Mouse (Mus musculus): ENCODE data around the gene Pecam1. TPM values are rescaled to one million over a fixed set of nuclear protein-coding genes. Genes with fewer than 3 reads are reported as not detected.

Pecam1 gene
- total and polyA plus RNA-seq, 3 experiments = 0.93 TPM; not detected in 2

DNA sequence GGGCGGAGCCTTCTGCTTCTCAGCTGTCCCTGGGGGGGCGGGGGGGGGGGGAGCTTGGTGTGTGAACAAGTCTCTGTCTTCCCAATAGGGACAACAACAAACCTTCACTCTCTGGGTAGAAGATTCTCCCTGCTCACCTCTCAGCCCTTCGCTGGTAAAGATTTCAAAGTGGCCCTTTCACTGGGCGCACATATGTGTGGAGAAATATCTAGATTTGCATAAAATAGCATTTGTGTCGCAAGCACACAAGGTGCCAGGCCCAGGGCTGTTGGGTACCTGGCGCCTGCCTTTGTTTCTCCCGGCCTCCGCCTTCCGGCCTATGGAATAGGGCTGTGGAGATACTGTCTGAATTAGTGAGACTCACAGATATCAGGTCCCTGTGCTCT lies 12.4 kb upstream of the Pecam1 start:
- H3K4me1 ChIP-seq (ENCODE audit: insufficient read depth, low read depth, low read length) = peaks cover 20% of the 10 kb centered on the region
- H3K36me3 ChIP-seq (replicated peaks) = peaks cover 48% of the 10 kb centered on the region
- DNase-seq (ENCODE audit: low spot score) (no peak), ATAC-seq (ENCODE audit: extremely low read depth, insufficient number of reproducible peaks, low FRiP score, poor library complexity, severe bottlenecking) (no peak)
- no peaks in the 10 kb centered on the region for H3K27me3 ChIP-seq (ENCODE audit: insufficient read depth, low read length)
- peaks cover 4% of the 10 kb centered on the region for H3K9me3 ChIP-seq (replicated peaks)
- no peak overlapping the region for H3K4me3 ChIP-seq (ENCODE audit: low read depth, low read length)
- TF ChIP-seq POLR2AphosphoS5 (IDR thresholded peaks at IDR 0.05; ENCODE audit: insufficient replicate concordance, low read depth, low read length) = no peak
- no peak for TF ChIP-seq GATA1 (IDR thresholded peaks at IDR 0.05; ENCODE audit: borderline replicate concordance, low read length)
- TF ChIP-seq CTCF (IDR thresholded peaks at IDR 0.05; ENCODE audit: low read depth, low read length) = no peak
- no peak for TF ChIP-seq TAL1 (conservative IDR thresholded peaks at IDR 0.05; ENCODE audit: low read depth, low read length)
- no peak for TF ChIP-seq GATA2 (IDR thresholded peaks at IDR 0.05; ENCODE audit: borderline replicate concordance, low read depth, low read length)

DNA sequence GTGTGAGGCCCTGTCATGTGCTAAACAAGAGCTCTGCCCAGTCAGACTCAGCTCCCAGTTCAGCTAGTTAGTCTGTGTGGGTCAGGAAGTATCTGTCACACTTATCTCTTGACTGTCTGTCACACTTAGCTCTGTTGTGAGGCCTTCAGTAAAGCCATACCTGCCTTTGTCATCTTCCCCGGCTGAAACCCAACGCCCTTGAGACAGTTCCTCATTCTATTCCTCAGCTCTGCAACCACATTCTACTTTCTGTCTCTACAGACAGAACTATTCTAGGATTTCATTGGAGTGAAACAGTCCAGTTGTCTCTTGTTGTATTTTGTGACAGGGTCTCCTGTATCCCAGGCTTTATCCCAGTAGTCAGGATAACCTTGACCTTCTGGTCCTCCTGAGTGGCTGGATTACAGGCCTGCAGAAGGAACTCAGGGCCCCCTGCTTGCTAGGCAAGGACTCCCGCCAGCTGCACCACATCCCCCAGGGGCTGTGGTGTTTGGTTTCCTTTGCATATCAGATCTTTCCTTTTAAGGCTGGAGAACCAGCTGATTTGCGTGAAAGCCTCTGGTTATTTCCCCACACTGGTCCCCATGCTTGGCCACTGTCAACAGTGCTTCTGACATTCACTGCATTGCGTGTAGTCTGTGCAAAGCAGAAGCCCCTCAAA lies 11.8 kb upstream of the Pecam1 start:
- no peak overlapping the region for H3K4me3 ChIP-seq (ENCODE audit: low read depth, low read length)
- H3K27me3 ChIP-seq (ENCODE audit: insufficient read depth, low read length) = no peaks in the 10 kb centered on the region
- ATAC-seq (ENCODE audit: extremely low read depth, insufficient number of reproducible peaks, low FRiP score, poor library complexity, severe bottlenecking) (0 out of 2 replicates have a peak, but pooled peaks have one; percentile 22), DNase-seq (ENCODE audit: low spot score) (no peak)
- TF ChIP-seq TAL1 (conservative IDR thresholded peaks at IDR 0.05; ENCODE audit: low read depth, low read length) (no peak), GATA1 (IDR thresholded peaks at IDR 0.05; ENCODE audit: borderline replicate concordance, low read length) (no peak), CTCF (IDR thresholded peaks at IDR 0.05; ENCODE audit: low read depth, low read length) (no peak)
- peaks cover 43% of the 10 kb centered on the region for H3K36me3 ChIP-seq (replicated peaks)
- no peaks in the 10 kb centered on the region for H3K9me3 ChIP-seq (replicated peaks)
- H3K4me1 ChIP-seq (ENCODE audit: insufficient read depth, low read depth, low read length) = peaks cover 20% of the 10 kb centered on the region

GRCm38 (mm10) chr11:106760511-106760910 lies 10.1 kb upstream of the Pecam1 start:
- 0 out of 2 replicates have a peak, but pooled peaks cover 2% of the 10 kb centered on the region for H3K27me3 ChIP-seq (ENCODE audit: insufficient read depth, low read length)
- no peak for TF ChIP-seq GATA1 (IDR thresholded peaks at IDR 0.05; ENCODE audit: borderline replicate concordance, low read length)
- TF ChIP-seq TAL1 (conservative IDR thresholded peaks at IDR 0.05; ENCODE audit: low read depth, low read length) = no peak
- TF ChIP-seq CTCF (IDR thresholded peaks at IDR 0.05; ENCODE audit: low read depth, low read length) = no peak
- no peak for TF ChIP-seq GATA2 (IDR thresholded peaks at IDR 0.05; ENCODE audit: borderline replicate concordance, low read depth, low read length)
- no peak for TF ChIP-seq POLR2AphosphoS5 (IDR thresholded peaks at IDR 0.05; ENCODE audit: insufficient replicate concordance, low read depth, low read length)
- H3K9me3 ChIP-seq (replicated peaks) = no peaks in the 10 kb centered on the region
- peaks cover 20% of the 10 kb centered on the region for H3K4me1 ChIP-seq (ENCODE audit: insufficient read depth, low read depth, low read length)
- no peak overlapping the region for H3K4me3 ChIP-seq (ENCODE audit: low read depth, low read length)
- peaks cover 27% of the 10 kb centered on the region for H3K36me3 ChIP-seq (replicated peaks)
- DNase-seq (ENCODE audit: low spot score) (no peak), ATAC-seq (ENCODE audit: extremely low read depth, insufficient number of reproducible peaks, low FRiP score, poor library complexity, severe bottlenecking) (no peak)

DNA sequence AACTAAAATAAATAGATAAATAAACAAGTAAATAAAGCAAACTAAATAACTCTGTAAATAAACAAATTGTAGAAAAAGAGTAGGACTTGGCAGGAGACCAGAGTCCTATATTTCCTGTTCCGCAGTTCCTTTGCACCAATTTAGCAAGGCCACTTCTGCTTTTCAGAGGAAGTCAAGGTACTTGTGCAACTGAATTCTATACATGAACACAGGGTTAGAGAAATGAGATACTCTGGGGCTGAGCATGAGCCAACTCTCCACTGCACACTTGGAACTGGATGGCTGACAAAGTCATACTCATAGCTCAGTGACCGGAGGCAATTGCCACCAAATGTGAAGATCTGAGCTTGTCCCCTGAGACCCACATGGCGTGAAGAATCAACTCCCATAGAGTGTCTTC lies 8.6 kb upstream of the Pecam1 start:
- no peak for TF ChIP-seq GATA2 (IDR thresholded peaks at IDR 0.05; ENCODE audit: borderline replicate concordance, low read depth, low read length)
- Histone ChIP-seq H3K36me3 (replicated peaks) (peaks cover 14% of the 10 kb centered on the region), H3K27me3 (ENCODE audit: insufficient read depth, low read length) (peaks cover 7% of the 10 kb centered on the region; the same call in 1 of the 2 replicates), H3K4me3 (ENCODE audit: low read depth, low read length) (no peak overlapping the region), H3K4me1 (ENCODE audit: insufficient read depth, low read depth, low read length) (peaks cover 20% of the 10 kb centered on the region), H3K9me3 (replicated peaks) (no peaks in the 10 kb centered on the region)
- ATAC-seq (ENCODE audit: extremely low read depth, insufficient number of reproducible peaks, low FRiP score, poor library complexity, severe bottlenecking) (0 out of 2 replicates have a peak, but pooled peaks have one; percentile 8), DNase-seq (ENCODE audit: low spot score) (no peak)

- DNase-seq (ENCODE audit: low spot score) = no peak
- H3K27me3 ChIP-seq (ENCODE audit: insufficient read depth, low read length) = peaks cover 12% of the 10 kb centered on the region
- H3K4me1 ChIP-seq (ENCODE audit: insufficient read depth, low read depth, low read length) = peaks cover 8% of the 10 kb centered on the region
- no peak for ATAC-seq (ENCODE audit: extremely low read depth, insufficient number of reproducible peaks, low FRiP score, poor library complexity, severe bottlenecking)
- TF ChIP-seq GATA2 (IDR thresholded peaks at IDR 0.05; ENCODE audit: borderline replicate concordance, low read depth, low read length) = no peak
- TF ChIP-seq POLR2AphosphoS5 (IDR thresholded peaks at IDR 0.05; ENCODE audit: insufficient replicate concordance, low read depth, low read length) = no peak
- TF ChIP-seq GATA1 (IDR thresholded peaks at IDR 0.05; ENCODE audit: borderline replicate concordance, low read length) = no peak
- no peak for TF ChIP-seq CTCF (IDR thresholded peaks at IDR 0.05; ENCODE audit: low read depth, low read length)
- TF ChIP-seq TAL1 (conservative IDR thresholded peaks at IDR 0.05; ENCODE audit: low read depth, low read length) = no peak
- peaks cover 2% of the 10 kb centered on the region for H3K36me3 ChIP-seq (replicated peaks)
- no peaks in the 10 kb centered on the region for H3K9me3 ChIP-seq (replicated peaks)
- H3K4me3 ChIP-seq (ENCODE audit: low read depth, low read length) = no peak overlapping the region
Measured at GRCm38 (mm10) chr11:106755583-106755982, 5.2 kb upstream of the Pecam1 start.

GRCm38 (mm10) chr11:106753314-106753713 lies 2.9 kb upstream of the Pecam1 start:
- Histone ChIP-seq H3K4me1 (ENCODE audit: insufficient read depth, low read depth, low read length) (peaks cover 14% of the 10 kb centered on the region), H3K4me3 (ENCODE audit: low read depth, low read length) (no peak overlapping the region), H3K27me3 (ENCODE audit: insufficient read depth, low read length) (peaks cover 15% of the 10 kb centered on the region), H3K36me3 (replicated peaks) (no peaks in the 10 kb centered on the region), H3K9me3 (replicated peaks) (no peaks in the 10 kb centered on the region)
- DNase-seq (ENCODE audit: low spot score) (no peak), ATAC-seq (ENCODE audit: extremely low read depth, insufficient number of reproducible peaks, low FRiP score, poor library complexity, severe bottlenecking) (no peak)
- TF ChIP-seq TAL1 (conservative IDR thresholded peaks at IDR 0.05; ENCODE audit: low read depth, low read length) (no peak), CTCF (IDR thresholded peaks at IDR 0.05; ENCODE audit: low read depth, low read length) (no peak), GATA2 (IDR thresholded peaks at IDR 0.05; ENCODE audit: borderline replicate concordance, low read depth, low read length) (no peak), GATA1 (IDR thresholded peaks at IDR 0.05; ENCODE audit: borderline replicate concordance, low read length) (no peak), POLR2AphosphoS5 (IDR thresholded peaks at IDR 0.05; ENCODE audit: insufficient replicate concordance, low read depth, low read length) (no peak)

All from G1E (cell line).